Mouse (Mus musculus): ENCODE measurements around the gene Tmem98. TPM values are rescaled to one million over a fixed set of nuclear protein-coding genes. Genes with fewer than 3 reads are reported as not detected.

Gene Tmem98
- 151 TPM for polyA plus RNA-seq (2021)

- in situ Hi-C loops (cut with MboI; ENCODE audit: low pct_unique_long_range_greater_than_20kb) = loop anchor here (25.0 kb wide), 1 partner anchor 348 kb away; no protein-coding TSS in a partner anchor
- peak; percentile 41 for ATAC-seq
- CTCF ChIA-PET = interaction anchor here (1.0 to 1.6 kb wide), 3 partner anchors 11 to 109 kb away, joined by 3 read pairs; no protein-coding TSS in a partner anchor
These were observed at the start of gene Tmem98 for GRCm38 (mm10) chr11:80809993-80810821. Gene Tmem98 (plus strand): TSS chr11:80810175.

GRCm38 (mm10) chr11:80761285-80761974 is 48.5 kb upstream of the Tmem98 start:
- no peaks in the 10 kb centered on the region for H3K27me3 ChIP-seq
- in situ Hi-C loops (cut with MboI; ENCODE audit: low pct_unique_long_range_greater_than_20kb) = no loop called here
- DNase-seq (ENCODE audit: low read depth, low spot score) (no peak), ATAC-seq (no peak)
- POLR2A ChIA-PET = no interaction called here
- CTCF ChIA-PET = no interaction called here
- TF ChIP-seq CTCF (IDR thresholded peaks at IDR 0.05) = no peak

More at GRCm38 (mm10) chr11:80809993-80810821, at the start of gene Tmem98:
- no peaks in the 10 kb centered on the region for H3K27me3 ChIP-seq
- DNase-seq (ENCODE audit: low read depth, low spot score) = no peak
- TF ChIP-seq CTCF (IDR thresholded peaks at IDR 0.05) = no peak
- POLR2A ChIA-PET = interaction anchor here (0.6 to 1.0 kb wide), 2 partner anchors 9 to 25 kb away, joined by 3 read pairs; no protein-coding TSS in a partner anchor

GRCm38 (mm10) chr11:80762066-80762465 is 47.9 kb upstream of the Tmem98 start:
- ATAC-seq = no peak
- no peak for TF ChIP-seq CTCF (IDR thresholded peaks at IDR 0.05)
- in situ Hi-C loops (cut with MboI; ENCODE audit: low pct_unique_long_range_greater_than_20kb) = no loop called here
- no peaks in the 10 kb centered on the region for H3K27me3 ChIP-seq
- ChIA-PET CTCF (no interaction called here), POLR2A (no interaction called here)
- no peak for DNase-seq (ENCODE audit: low read depth, low spot score)

- ATAC-seq = no peak
- POLR2A ChIA-PET = interaction anchor here (0.6 kb wide), 1 partner anchor 13 kb away, joined by 3 read pairs; the partner anchor contains the start of gene Myo1d
- in situ Hi-C loops (cut with MboI; ENCODE audit: low pct_unique_long_range_greater_than_20kb) = no loop called here
These were observed 43.9 kb upstream of the Tmem98 start for GRCm38 (mm10) chr11:80766068-80766467.

GRCm38 (mm10) chr11:80766472-80767319 is 43.3 kb upstream of the Tmem98 start:
- TF ChIP-seq CTCF (IDR thresholded peaks at IDR 0.05) = no peak
- in situ Hi-C loops (cut with MboI; ENCODE audit: low pct_unique_long_range_greater_than_20kb) = no loop called here
- H3K27me3 ChIP-seq = no peaks in the 10 kb centered on the region
- no peak for DNase-seq (ENCODE audit: low read depth, low spot score)
- CTCF ChIA-PET = interaction anchor here (0.9 to 1.7 kb wide), 3 partner anchors 13 to 96 kb away, joined by 3 to 10 read pairs (median 3); partner anchors contain the start of gene Myo1d
- peak; percentile 12 for ATAC-seq
- POLR2A ChIA-PET = interaction anchor here (0.6 to 1.1 kb wide), 3 partner anchors 9 to 87 kb away, joined by 3 to 4 read pairs (median 4); no protein-coding TSS in a partner anchor

More at GRCm38 (mm10) chr11:80766068-80766467, 43.9 kb upstream of the Tmem98 start:
- CTCF ChIA-PET = interaction anchor here (0.9 to 1.7 kb wide), 2 partner anchors 63 to 96 kb away, joined by 3 read pairs; no protein-coding TSS in a partner anchor
- TF ChIP-seq CTCF (IDR thresholded peaks at IDR 0.05) = no peak
- no peaks in the 10 kb centered on the region for H3K27me3 ChIP-seq
- DNase-seq (ENCODE audit: low read depth, low spot score) = no peak

- no peaks in the 10 kb centered on the region for H3K27me3 ChIP-seq
- in situ Hi-C loops (cut with MboI; ENCODE audit: low pct_unique_long_range_greater_than_20kb) = no loop called here
- ATAC-seq = no peak
- TF ChIP-seq CTCF (IDR thresholded peaks at IDR 0.05) = no peak
- ChIA-PET CTCF (interaction anchor here (0.9 to 1.7 kb wide), 3 partner anchors 11 to 97 kb away, joined by 3 to 10 read pairs (median 4); partner anchors contain the start of gene Myo1d), POLR2A (interaction anchor here (0.6 to 1.1 kb wide), 2 partner anchors 9 to 11 kb away, joined by 4 read pairs; no protein-coding TSS in a partner anchor)
- DNase-seq (ENCODE audit: low read depth, low spot score) = no peak
These were observed 42.7 kb upstream of the Tmem98 start for GRCm38 (mm10) chr11:80767320-80767617.

GRCm38 (mm10) chr11:80771186-80771585 is 38.8 kb upstream of the Tmem98 start:
- TF ChIP-seq CTCF (IDR thresholded peaks at IDR 0.05) = no peak
- no peaks in the 10 kb centered on the region for H3K27me3 ChIP-seq
- ATAC-seq (no peak), DNase-seq (ENCODE audit: low read depth, low spot score) (no peak)
- ChIA-PET POLR2A (no interaction called here), CTCF (no interaction called here)
- in situ Hi-C loops (cut with MboI; ENCODE audit: low pct_unique_long_range_greater_than_20kb) = no loop called here

- DNase-seq (ENCODE audit: low read depth, low spot score) (no peak), ATAC-seq (no peak)
- TF ChIP-seq CTCF (IDR thresholded peaks at IDR 0.05) = no peak
- POLR2A ChIA-PET = interaction anchor here (0.5 kb wide), 1 partner anchor 20 kb away, joined by 3 read pairs; no protein-coding TSS in a partner anchor
- H3K27me3 ChIP-seq = no peaks in the 10 kb centered on the region
- CTCF ChIA-PET = no interaction called here
- in situ Hi-C loops (cut with MboI; ENCODE audit: low pct_unique_long_range_greater_than_20kb) = no loop called here
These were observed 38.3 kb upstream of the Tmem98 start for GRCm38 (mm10) chr11:80771596-80772250.

GRCm38 (mm10) chr11:80772595-80773210 is 37.3 kb upstream of the Tmem98 start:
- H3K27me3 ChIP-seq = no peaks in the 10 kb centered on the region
- no peak for TF ChIP-seq CTCF (IDR thresholded peaks at IDR 0.05)
- ChIA-PET CTCF (no interaction called here), POLR2A (no interaction called here)
- DNase-seq (ENCODE audit: low read depth, low spot score) (no peak), ATAC-seq (peak; percentile 82)
- in situ Hi-C loops (cut with MboI; ENCODE audit: low pct_unique_long_range_greater_than_20kb) = no loop called here
